Mouse (Mus musculus) monocyte, adult 2 months (primary cell): Measurements from ENCODE around the gene Rhbdl3.
A peak's percentile ranks its signal among the peaks of the same experiment; 100 is the strongest.

Experiments used
- DNase-seq, 2 experiments: peaks; one replicate each; pipeline ENCODE4 v3.0.0; 2022; ENCODE audit warnings: low spot score in 2 of 2, low read depth in 1 of 2

Rhbdl3 gene

DNA sequence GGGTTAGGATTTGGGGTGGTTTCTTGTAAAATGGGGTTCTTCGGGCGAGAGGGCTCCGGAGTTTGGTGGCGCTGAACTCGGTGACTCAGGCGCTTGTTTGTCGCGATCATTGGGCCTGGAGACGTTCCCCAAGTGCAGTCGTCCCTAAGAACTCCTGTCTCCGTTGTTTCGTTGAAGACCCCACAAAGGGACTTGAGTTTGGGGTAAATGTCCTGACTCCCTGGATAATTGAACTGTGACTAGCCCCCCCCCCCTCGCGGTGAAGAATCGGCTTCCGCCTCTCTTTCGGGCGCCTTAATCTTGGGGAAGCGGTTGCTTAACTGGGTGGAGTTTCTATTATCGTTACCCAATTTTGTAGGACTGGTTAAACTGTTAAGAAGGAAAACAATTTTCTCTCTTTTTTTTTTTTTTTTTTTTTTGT lies 82.9 kb downstream of the Rhbdl3 start:
- DNase-seq = peak; percentile 7 to 12

DNA sequence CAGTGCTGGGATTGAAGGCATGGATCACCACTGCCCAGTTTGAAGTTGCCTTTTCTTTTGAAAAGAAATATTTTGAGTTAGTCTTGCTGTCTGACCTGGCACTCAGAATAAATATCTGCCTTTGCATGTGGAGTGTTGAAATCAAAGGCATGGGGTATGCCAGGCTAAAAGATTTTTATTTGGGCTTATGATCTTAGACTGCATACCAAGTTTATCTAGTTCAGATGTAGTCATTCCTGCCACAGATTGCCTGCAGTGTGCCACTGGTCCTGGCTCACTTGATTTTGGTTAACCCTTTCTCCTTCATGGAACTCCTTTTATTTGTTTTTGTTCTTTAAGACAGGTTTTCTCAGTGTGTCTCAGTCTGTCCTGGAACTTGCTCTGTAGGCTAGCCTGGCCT lies 83.7 kb downstream of the Rhbdl3 start:
- no peak for DNase-seq

- DNase-seq = no peak
These were observed 84.3 kb downstream of the Rhbdl3 start for GRCm38 (mm10) chr11:80385055-80385454.

GRCm38 (mm10) chr11:80386790-80387189 lies 86.1 kb downstream of the Rhbdl3 start:
- no peak for DNase-seq

GRCm38 (mm10) chr11:80389885-80390284 lies 89.2 kb downstream of the Rhbdl3 start:
- no peak for DNase-seq

GRCm38 (mm10) chr11:80391407-80392120 lies 90.9 kb downstream of the Rhbdl3 start:
- DNase-seq = no peak

DNA sequence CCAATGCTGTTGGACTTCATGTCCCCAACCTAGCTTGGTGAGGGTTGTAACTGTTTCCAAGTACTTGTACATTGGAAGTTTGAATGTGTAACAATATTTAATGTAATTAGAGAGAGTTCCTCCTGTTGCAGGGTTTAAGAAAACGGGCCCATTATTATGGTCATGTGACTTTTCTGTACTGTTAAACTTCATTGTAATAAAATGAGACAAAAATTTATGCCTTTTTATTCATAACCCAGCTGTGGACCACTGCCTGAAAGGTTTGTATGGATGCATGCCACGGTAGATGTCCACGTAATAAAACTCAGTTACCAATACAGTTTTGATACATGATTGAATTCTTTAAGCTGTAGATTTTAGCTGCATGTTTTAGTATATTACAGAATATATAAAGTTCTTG lies 95.2 kb downstream of the Rhbdl3 start:
- DNase-seq = no peak

- no peak for DNase-seq
These were observed 95.9 kb downstream of the Rhbdl3 start for GRCm38 (mm10) chr11:80396617-80397016.
